Mouse (Mus musculus) megakaryocyte, embryonic 14.5 days (primary cell): ENCODE data around the gene Gm36210.

Experiments used
- FLI1 ChIP-seq: IDR thresholded peaks from 2 replicates; pipeline ENCODE4 v1.6.1; 2012; ENCODE audit warnings: low read length, inconsistent platforms, mixed read lengths
- GATA1 ChIP-seq: IDR thresholded peaks from 3 replicates; pipeline ENCODE4 v1.6.1; 2012; ENCODE audit warnings: mixed read lengths, low read length, inconsistent platforms, borderline replicate concordance

GRCm38 (mm10) chr7:4865090-4865489, 41.2 kb downstream of the Gm36210 start:
- no peak for TF ChIP-seq GATA1
- TF ChIP-seq FLI1, result no peak
